Mouse (Mus musculus) lung, postnatal 0 days (tissue): Measurements from ENCODE around the gene Thra.
A peak's percentile ranks its signal among the peaks of the same experiment; 100 is the strongest.

Source experiments
- CTCF ChIP-seq: IDR thresholded peaks from 2 replicates; pipeline ENCODE4 v1.5.1; 2016; ENCODE audit warnings: antibody characterized with exemption, mild to moderate bottlenecking
- EP300 ChIP-seq: IDR thresholded peaks from 2 replicates; pipeline ENCODE4 v1.6.1; 2016; ENCODE audit warnings: antibody characterized with exemption, mild to moderate bottlenecking, control low read depth

- TF ChIP-seq EP300 (peak; percentile 37; the same call in 1 of the 2 replicates), CTCF (no peak)
Observed at GRCm38 (mm10) chr11:98707401-98708281, 32.8 kb upstream of the Thra start.
